8 mouse cellular contexts compared by ENCODE assay signal in genomic region chr9:44881221-44881871, GRCm38 (mm10). TPM values are rescaled to one million over a fixed set of nuclear protein-coding genes. Genes with fewer than 3 reads are reported as not detected.
DNase-seq lines count a peak whose midpoint lies in the region; ATAC-seq and TF ChIP-seq lines count a peak whose summit lies in the region.

Gene Kmt2a (minus strand): TSS chr9:44881296.

- H3K4me3 ChIP-seq in ES-Bruce4 (ENCODE audit: low read depth, low read length) = peak within 1 kb of the TSS; percentile 97
- peak within 1 kb of the TSS; percentile 100 for H3K4me3 ChIP-seq in forebrain, embryonic 13.5 days
- peak within 1 kb of the TSS; percentile 68 for H3K4me3 ChIP-seq in neural tube, embryonic 15.5 days (replicated peaks)

- H3K9me3 ChIP-seq in ES-Bruce4 (replicated peaks; ENCODE audit: control insufficient read depth, insufficient read depth, low read length, poor library complexity, severe bottlenecking) = no peaks in the 10 kb centered on the region
- H3K9me3 ChIP-seq in forebrain, embryonic 13.5 days (replicated peaks) = no peaks in the 10 kb centered on the region
- no peaks in the 10 kb centered on the region for H3K9me3 ChIP-seq in neural tube, embryonic 15.5 days (replicated peaks)

- TF ChIP-seq EP300 in ES-Bruce4 (IDR thresholded peaks at IDR 0.05; ENCODE audit: insufficient read depth, low read depth, low read length) = no peak

- peak within 1 kb of the TSS; percentile 85 for H3K27ac ChIP-seq in ES-Bruce4 (ENCODE audit: insufficient read depth, low read length)
- H3K27ac ChIP-seq in forebrain, embryonic 13.5 days = peak within 1 kb of the TSS; percentile 100
- H3K27ac ChIP-seq in neural tube, embryonic 15.5 days (replicated peaks) = peak within 1 kb of the TSS; percentile 100

- no peak for TF ChIP-seq CTCF in ES-Bruce4 (IDR thresholded peaks at IDR 0.05; ENCODE audit: low read depth, low read length)

- peak within 1 kb of the TSS; percentile 95 for H3K4me2 ChIP-seq in forebrain, embryonic 13.5 days
- H3K4me2 ChIP-seq in neural tube, embryonic 15.5 days = peak within 1 kb of the TSS; percentile 75

- no peak for TF ChIP-seq POLR2A in ES-Bruce4 (IDR thresholded peaks at IDR 0.05; ENCODE audit: insufficient read depth, low read length)

- intact Hi-C loops in heart, postnatal 10 days (cut with DNase I) = loop anchor here (2.0 to 5.0 kb wide), 3 partner anchors 39 to 109 kb away; partner anchors contain the start of gene Atp5l

- WGBS in forebrain, embryonic 13.5 days = under 1% methylated on average over 34 of the region's 71 CpGs
- under 1% methylated on average over 47 of the region's 71 CpGs for WGBS in neural tube, embryonic 15.5 days

- DNase-seq in heart, postnatal 10 days = peak; percentile 98 to 99
- DNase-seq in layer of hippocampus, adult 11-12 months (ENCODE audit: low spot score) = peak; percentile 98
- peak; percentile 95 to 96 for DNase-seq in lung, adult 18-20 months
- DNase-seq in testis, postnatal 14 days (ENCODE audit: low spot score) = peak; percentile 96

- no peaks in the 10 kb centered on the region for H3K4me1 ChIP-seq in ES-Bruce4 (ENCODE audit: control insufficient read depth, insufficient read depth, low read length)
- peaks cover 41% of the 10 kb centered on the region for H3K4me1 ChIP-seq in forebrain, embryonic 13.5 days
- peaks cover 40% of the 10 kb centered on the region for H3K4me1 ChIP-seq in neural tube, embryonic 15.5 days

- peak; percentile 51 for ATAC-seq in cerebellum, adult (ENCODE audit: insufficient number of reproducible peaks, low FRiP score, low TSS enrichment)
- ATAC-seq in forebrain, embryonic 13.5 days = peak; percentile 68
- ATAC-seq in neural tube, embryonic 15.5 days (ENCODE audit: low FRiP score) = peak; percentile 68

- peak within 1 kb of the TSS; percentile 96 for H3K9ac ChIP-seq in ES-Bruce4 (ENCODE audit: low read depth, poor library complexity, severe bottlenecking)
- peak within 1 kb of the TSS; percentile 96 for H3K9ac ChIP-seq in forebrain, embryonic 13.5 days
- H3K9ac ChIP-seq in neural tube, embryonic 15.5 days (replicated peaks) = peak within 1 kb of the TSS; percentile 94

- H3K36me3 ChIP-seq in ES-Bruce4 (ENCODE audit: control insufficient read depth, insufficient read depth, low read length, poor library complexity, severe bottlenecking) = 0 out of 2 replicates have a peak, but pooled peaks cover 2% of the 10 kb centered on the region
- H3K36me3 ChIP-seq in forebrain, embryonic 13.5 days (ENCODE audit: poor library complexity, severe bottlenecking) = 0 out of 2 replicates have a peak, but pooled peaks cover 6% of the 10 kb centered on the region
- no peaks in the 10 kb centered on the region for H3K36me3 ChIP-seq in neural tube, embryonic 15.5 days

- no peaks in the 10 kb centered on the region for H3K27me3 ChIP-seq in ES-Bruce4 (ENCODE audit: control insufficient read depth, insufficient read depth, low read length, poor library complexity, severe bottlenecking)
- no peaks in the 10 kb centered on the region for H3K27me3 ChIP-seq in forebrain, embryonic 13.5 days
- H3K27me3 ChIP-seq in neural tube, embryonic 15.5 days (replicated peaks) = no peaks in the 10 kb centered on the region

RNA-seq across cellular contexts. Expression of gene Kmt2a, which starts in this region (rescaled TPM):
- polyA plus RNA-seq in ES-Bruce4 (2011; ENCODE audit: insufficient read depth, insufficient read length, low read depth, missing spikeins) = 59.5 and 71.4 TPM in 2 replicates
- 22.7 and 23.3 TPM in 2 replicates for polyA plus RNA-seq in forebrain, embryonic 13.5 days (2015; fragmentation: Nextera tagmentation; extraction: Ambion mirVana)
- total RNA-seq in heart, postnatal 10 days (2021) = 10 to 100 TPM; 25.0 to 30.3 TPM
- 20.3 and 23.3 TPM in 2 replicates for polyA plus RNA-seq in neural tube, embryonic 15.5 days (2015; fragmentation: Nextera tagmentation; extraction: Ambion mirVana)

Comparison
In these comparisons a context has a peak if more than half of its experiments do, and no peak if none do; other contexts are left out.
1. Peak in every context shown above with its lines: DNase-seq, ATAC-seq, H3K4me3 ChIP-seq and H3K27ac ChIP-seq.